Mouse (Mus musculus) cerebellum, adult (tissue): ENCODE measurements around the gene Tbl2.

Source experiments
- ATAC-seq: cut with Nextera tagmentation; 2 replicates; pipeline ENCODE4 v1.9.2; 2017; ENCODE audit warnings: mild to moderate bottlenecking, moderate library complexity, mixed read lengths; ENCODE audit not compliant: insufficient number of reproducible peaks, low FRiP score, low TSS enrichment

Gene Tbl2

GRCm38 (mm10) chr5:135185016-135185415 is 35.6 kb downstream of the Tbl2 start:
- no peak for ATAC-seq

- no peak for ATAC-seq
These were observed 36.1 kb downstream of the Tbl2 start for GRCm38 (mm10) chr5:135185596-135185995.

- 0 out of 2 replicates have a peak, but pooled peaks have one; percentile 1 for ATAC-seq
These were observed 36.8 kb downstream of the Tbl2 start for GRCm38 (mm10) chr5:135186231-135186620.

- peak; percentile 95 for ATAC-seq
These were observed 37.3 kb downstream of the Tbl2 start, which contains the start of gene Baz1b for GRCm38 (mm10) chr5:135186621-135187348. TSS of gene Baz1b (plus strand) at chr5:135187264.

- ATAC-seq = peak; percentile 36; the same call in 1 of the 2 replicates
These were observed 38.1 kb downstream of the Tbl2 start for GRCm38 (mm10) chr5:135187349-135188213.

GRCm38 (mm10) chr5:135188214-135188554 is 38.7 kb downstream of the Tbl2 start:
- no peak for ATAC-seq

GRCm38 (mm10) chr5:135189281-135190022 is 40.0 kb downstream of the Tbl2 start:
- no peak for ATAC-seq

GRCm38 (mm10) chr5:135191620-135192019 is 42.2 kb downstream of the Tbl2 start:
- no peak for ATAC-seq

GRCm38 (mm10) chr5:135192431-135192830 is 43.0 kb downstream of the Tbl2 start:
- no peak for ATAC-seq

- ATAC-seq = no peak
These were observed 46.9 kb downstream of the Tbl2 start for GRCm38 (mm10) chr5:135196367-135196766.

GRCm38 (mm10) chr5:135202763-135203162 is 53.3 kb downstream of the Tbl2 start:
- no peak for ATAC-seq

GRCm38 (mm10) chr5:135208197-135208596 is 58.7 kb downstream of the Tbl2 start:
- no peak for ATAC-seq
